Mouse (Mus musculus) spleen, adult 2 months (tissue): ENCODE results near the gene Cpne6. TPM values are rescaled to one million over a fixed set of nuclear protein-coding genes. Genes with fewer than 3 reads are reported as not detected.

ENCODE experiments used
- DNase-seq, 2 experiments: peaks; one replicate each; pipeline versions ENCODE4 v3.0.0 to v3.0.0-alpha.2; 2012 to 2021; ENCODE audit warnings: low spot score in 2 of 2, low read depth in 1 of 2
- H3K27ac ChIP-seq: fragments of 200-500 bp; 2 replicates; pipeline ENCODE4 v1.5.1; 2012; ENCODE audit warnings: low read length, inconsistent platforms; ENCODE audit not compliant: insufficient read depth
- H3K27me3 ChIP-seq: fragments of 200-500 bp; 2 replicates; pipeline ENCODE4 v1.6.1; 2012; ENCODE audit warnings: mild to moderate bottlenecking, moderate library complexity, low read length, inconsistent platforms; ENCODE audit not compliant: control insufficient read depth, insufficient read depth
- H3K36me3 ChIP-seq: fragments of 200-500 bp; 2 replicates; pipeline ENCODE4 v1.6.1; 2012; ENCODE audit warnings: mild to moderate bottlenecking, low read length, inconsistent platforms; ENCODE audit not compliant: control insufficient read depth, insufficient read depth
- H3K4me1 ChIP-seq: fragments of 200-500 bp; 2 replicates; pipeline ENCODE4 v1.6.1; 2011; ENCODE audit warnings: inconsistent platforms; ENCODE audit not compliant: control insufficient read depth, insufficient read depth, insufficient read length
- H3K4me3 ChIP-seq: fragments of 200-500 bp; 2 replicates; pipeline ENCODE4 v1.5.1; 2011; ENCODE audit warnings: mild to moderate bottlenecking, inconsistent platforms; ENCODE audit not compliant: insufficient read depth, insufficient read length; ENCODE audit errors: extremely low read depth
- CTCF ChIP-seq: fragments of 200-500 bp; IDR thresholded peaks from 2 replicates; pipeline ENCODE4 v1.5.1; 2011; ENCODE audit warnings: mild to moderate bottlenecking, inconsistent platforms; ENCODE audit not compliant: insufficient read depth, insufficient read length, insufficient replicate concordance; ENCODE audit errors: extremely low read depth
- POLR2A ChIP-seq: fragments of 200-500 bp; IDR thresholded peaks from 2 replicates; pipeline ENCODE4 v1.6.1; 2011; ENCODE audit warnings: low read depth, low read length, inconsistent platforms
- WGBS: fragments of 180-500 bp; shearing (Covaris S2); methylation state at CpG from one replicate; pipeline ENCODE4 v1.1.7; 2018; 5-methylcytosine and 5-hydroxymethylcytosine counted together
- polyA plus RNA-seq: library from polyadenylated mRNA; depleted of rRNA; stranded (reverse); fragments of >200 nt; gene quantifications from 2 replicates; pipeline ENCODE4 v1.2.3, GENCODE M21; 2012

Gene Cpne6
- polyA plus RNA-seq, 1 experiment = not detected

DNA sequence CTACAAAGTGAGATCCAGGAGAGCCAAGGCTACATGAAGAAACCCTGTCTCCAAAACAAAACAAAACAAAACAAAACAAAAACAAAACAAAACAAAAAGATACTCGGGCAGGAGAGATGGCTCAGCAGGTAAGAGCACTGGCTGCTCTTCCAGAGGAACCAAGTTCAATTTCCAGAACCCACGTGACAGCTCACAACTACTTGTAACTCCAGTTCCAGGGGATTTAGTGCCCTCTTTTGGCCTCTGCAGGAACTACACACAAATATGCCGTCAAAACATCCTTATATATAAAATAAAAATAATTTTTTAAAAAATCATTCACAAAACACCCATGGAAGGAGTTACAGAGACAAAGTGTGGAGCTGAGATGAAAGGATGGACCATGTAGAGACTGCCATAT, 17.7 kb downstream of the Cpne6 start:
- 13% methylated on average over 3 of the region's 3 CpGs for WGBS
- H3K27me3 ChIP-seq = 0 out of 2 replicates have a peak, but pooled peaks cover 1% of the 10 kb centered on the region
- H3K27ac ChIP-seq = no peak overlapping the region
- no peaks in the 10 kb centered on the region for H3K4me1 ChIP-seq
- H3K4me3 ChIP-seq = no peak overlapping the region
- DNase-seq = peak in 1 of 2 experiments; percentile 46
- TF ChIP-seq POLR2A (no peak), CTCF (peak; percentile 12; the same call in 1 of the 2 replicates)
- no peaks in the 10 kb centered on the region for H3K36me3 ChIP-seq

DNA sequence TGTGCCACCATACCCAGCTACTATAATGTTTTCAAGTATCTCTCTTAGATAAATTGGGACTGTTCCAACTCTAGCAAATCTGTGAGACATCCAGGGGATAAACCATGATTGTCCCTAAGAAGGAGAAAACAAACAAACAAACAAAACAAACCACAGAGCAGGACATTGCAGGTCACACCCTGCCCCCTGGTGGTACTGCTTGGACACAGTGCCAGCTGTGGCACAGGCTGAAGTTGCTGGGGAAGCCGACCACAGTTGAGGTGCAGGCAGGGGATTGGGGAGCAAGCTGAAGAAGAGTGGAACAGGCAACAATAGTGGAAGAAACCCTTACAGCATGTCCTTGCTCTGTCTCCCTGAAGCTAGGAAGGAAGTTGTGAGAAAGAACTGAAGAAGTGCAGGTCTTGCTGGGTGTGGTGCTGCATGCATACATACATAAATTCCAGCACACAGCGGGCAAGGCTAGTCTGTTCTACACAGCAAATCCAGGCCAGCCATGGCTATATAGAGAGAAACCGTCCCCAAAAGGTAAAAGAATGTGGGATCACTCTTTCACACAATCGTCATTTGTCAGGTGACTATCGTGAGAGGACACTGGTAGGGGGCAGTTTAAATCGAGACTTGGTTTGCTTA, 26.0 kb downstream of the Cpne6 start:
- H3K27ac ChIP-seq = no peak overlapping the region
- H3K4me3 ChIP-seq = no peak overlapping the region
- peaks cover 8% of the 10 kb centered on the region; the same call in 1 of the 2 replicates for H3K4me1 ChIP-seq
- TF ChIP-seq POLR2A (no peak), CTCF (peak; percentile 55; the same call in 1 of the 2 replicates)
- H3K27me3 ChIP-seq = no peaks in the 10 kb centered on the region
- H3K36me3 ChIP-seq = no peaks in the 10 kb centered on the region
- peak in 1 of 2 experiments; percentile 27 for DNase-seq
- 65% methylated on average over 6 of the region's 6 CpGs for WGBS

DNA sequence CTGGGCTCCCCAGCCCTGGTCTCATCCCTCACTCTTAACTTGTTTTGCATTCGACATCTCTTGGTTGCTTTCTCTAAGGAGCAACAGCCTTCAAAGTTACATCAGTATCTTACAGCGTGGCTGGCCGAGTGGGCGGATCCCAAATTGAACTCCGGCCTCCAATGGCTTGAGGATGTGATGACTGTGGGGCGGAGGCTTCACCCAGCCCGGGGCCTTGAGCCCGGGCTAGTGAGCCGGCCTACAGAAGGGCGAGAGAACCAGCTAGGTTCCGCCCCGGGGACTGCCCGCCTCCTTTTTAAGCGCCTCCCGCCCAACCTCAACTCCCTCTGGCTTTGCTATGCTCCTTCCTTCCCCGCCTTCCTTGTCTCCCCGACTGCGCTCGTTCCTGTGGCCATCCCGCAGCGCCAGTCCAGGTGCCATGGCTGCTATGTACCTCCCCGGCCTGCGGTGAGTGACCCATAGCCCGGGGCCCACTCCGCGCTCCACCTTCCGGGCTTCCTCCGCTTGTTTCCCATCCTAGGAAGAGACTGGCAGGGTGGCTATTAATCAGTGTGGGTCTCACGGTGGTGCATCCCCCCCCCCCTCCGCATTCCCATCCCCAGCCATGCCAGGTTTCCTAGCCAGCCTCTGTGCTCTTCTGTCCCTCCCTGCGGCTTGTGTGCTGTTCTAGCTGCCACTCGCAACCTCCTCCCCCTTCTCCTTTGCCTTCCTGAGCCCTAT, 30.0 kb downstream of the Cpne6 start, which contains the start of gene Pck2:
Pck2 (plus strand) TSS at position 200 of the 720 bp plus-strand sequence.
- H3K4me1 ChIP-seq = peaks cover 9% of the 10 kb centered on the region; the same call in 1 of the 2 replicates
- WGBS = under 1% methylated on average over 32 of the region's 32 CpGs
- H3K4me3 ChIP-seq = peak within 1 kb of the TSS; percentile 97
- TF ChIP-seq CTCF (no peak), POLR2A (peak; percentile 32; the same call in 1 of the 2 replicates)
- peaks cover 13% of the 10 kb centered on the region for H3K36me3 ChIP-seq
- H3K27ac ChIP-seq = peak within 1 kb of the TSS; percentile 90
- DNase-seq = peak; percentile 63 to 85
- H3K27me3 ChIP-seq = no peaks in the 10 kb centered on the region

DNA sequence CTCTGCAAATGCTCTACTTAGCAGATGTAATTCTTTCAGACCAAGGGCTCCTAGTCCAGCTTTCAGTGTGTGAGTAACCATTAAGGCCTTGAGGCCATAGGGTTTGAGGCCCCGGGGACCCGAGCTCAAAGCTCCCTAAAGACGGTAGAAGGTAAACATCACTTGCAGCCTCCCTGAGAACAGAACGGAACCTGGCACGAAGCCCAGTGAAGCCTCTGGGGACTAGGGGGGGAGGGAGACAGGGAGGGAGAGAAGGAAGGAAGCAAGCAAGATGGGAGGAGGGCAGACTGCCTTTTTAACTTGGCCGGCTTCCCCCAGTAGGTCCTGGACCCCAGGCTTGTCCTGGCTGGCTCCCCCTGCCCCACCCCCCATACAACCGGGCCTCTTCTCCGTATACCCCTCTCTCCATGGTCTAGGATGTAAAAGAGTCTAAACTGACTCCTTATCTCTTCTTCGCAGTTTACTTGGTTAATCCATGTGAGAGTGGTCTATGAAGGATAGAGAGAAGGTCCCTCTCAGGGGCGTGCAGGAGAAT, 30.6 kb downstream of the Cpne6 start:
- Histone ChIP-seq H3K4me3 (peak overlapping the region; percentile 97), H3K4me1 (peaks cover 9% of the 10 kb centered on the region; the same call in 1 of the 2 replicates), H3K27me3 (no peaks in the 10 kb centered on the region), H3K27ac (peak overlapping the region; percentile 90), H3K36me3 (peaks cover 16% of the 10 kb centered on the region)
- TF ChIP-seq POLR2A (no peak), CTCF (no peak)
- DNase-seq = peak; percentile 54 to 88
- WGBS = 7% methylated on average over 10 of the region's 10 CpGs

DNA sequence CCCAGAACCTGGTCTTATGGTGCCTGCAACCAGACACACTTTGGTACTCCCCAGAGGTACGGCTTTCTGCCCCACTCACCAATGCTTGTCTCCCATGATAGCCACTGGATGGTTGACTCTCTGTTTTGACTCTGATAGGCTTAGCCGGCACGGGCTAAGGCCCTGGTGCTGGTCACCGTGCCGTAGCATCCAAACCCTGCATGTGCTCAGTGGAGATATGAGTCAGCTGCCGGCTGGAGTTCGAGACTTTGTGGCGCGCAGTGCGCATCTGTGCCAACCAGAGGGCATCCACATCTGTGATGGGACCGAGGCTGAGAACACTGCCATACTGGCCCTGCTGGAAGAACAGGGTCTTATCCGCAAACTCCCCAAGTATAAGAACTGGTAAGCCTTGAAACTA, 32.0 kb downstream of the Cpne6 start:
- no peaks in the 10 kb centered on the region for H3K27me3 ChIP-seq
- DNase-seq = no peak
- no peak overlapping the region for H3K27ac ChIP-seq
- H3K4me3 ChIP-seq = no peak overlapping the region
- H3K4me1 ChIP-seq = peaks cover 9% of the 10 kb centered on the region; the same call in 1 of the 2 replicates
- 83% methylated on average over 12 of the region's 12 CpGs for WGBS
- peaks cover 17% of the 10 kb centered on the region for H3K36me3 ChIP-seq
- no peak for TF ChIP-seq CTCF
- TF ChIP-seq POLR2A = no peak

DNA sequence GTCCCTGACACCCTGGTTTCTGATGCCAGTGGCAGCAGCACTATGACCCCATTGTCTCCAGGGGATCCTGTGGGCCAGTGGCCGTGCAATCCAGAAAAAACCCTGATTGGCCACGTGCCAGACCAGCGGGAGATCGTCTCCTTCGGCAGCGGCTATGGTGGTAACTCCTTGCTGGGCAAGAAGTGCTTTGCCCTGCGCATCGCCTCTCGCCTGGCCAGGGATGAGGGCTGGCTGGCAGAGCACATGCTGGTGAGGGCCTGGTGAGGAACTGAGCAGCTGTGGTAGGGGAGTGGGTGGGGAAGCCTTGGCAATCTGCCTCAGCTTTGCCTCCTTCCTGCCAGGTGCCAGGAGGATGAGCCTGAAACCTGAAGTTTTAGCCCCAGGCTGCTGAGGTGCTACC, 34.1 kb downstream of the Cpne6 start:
- H3K27me3 ChIP-seq = no peaks in the 10 kb centered on the region
- 83% methylated on average over 9 of the region's 9 CpGs for WGBS
- no peak overlapping the region for H3K27ac ChIP-seq
- H3K4me3 ChIP-seq = no peak overlapping the region
- TF ChIP-seq POLR2A (no peak), CTCF (no peak)
- H3K36me3 ChIP-seq = peaks cover 34% of the 10 kb centered on the region
- DNase-seq = no peak
- peaks cover 9% of the 10 kb centered on the region; the same call in 1 of the 2 replicates for H3K4me1 ChIP-seq
